Mouse (Mus musculus): ENCODE data around the gene Myh3. TPM values are rescaled to one million over a fixed set of nuclear protein-coding genes. Genes with fewer than 3 reads are reported as not detected.

The Myh3 gene
- 0.17 and 0.23 TPM in 2 replicates for polyA plus RNA-seq (2014; fragmentation: Nextera tagmentation; extraction: Ambion mirVana)

DNA sequence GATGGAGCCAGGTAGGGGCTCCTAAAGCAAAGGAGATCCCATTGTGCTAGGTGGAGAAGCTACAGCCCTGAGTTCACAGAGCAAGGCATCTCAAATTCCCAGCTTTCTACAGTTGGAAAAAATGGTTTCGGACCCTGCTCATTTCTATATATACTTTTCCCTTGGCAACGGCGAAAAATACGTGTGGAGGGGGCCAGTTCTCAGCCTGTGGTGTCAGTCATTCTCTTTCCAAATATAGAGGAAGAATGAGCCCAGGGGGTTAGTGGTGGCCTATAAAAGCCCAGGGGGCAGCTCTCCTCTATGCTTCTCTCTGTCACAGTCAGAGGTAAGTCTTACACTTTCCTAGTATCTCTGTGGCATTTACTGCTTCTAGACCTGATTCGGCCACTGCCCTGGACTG, at the start of gene Myh3:
TSS of gene Myh3 (plus strand) at position 301 of the 400 bp plus-strand sequence.
- ATAC-seq (ENCODE audit: low FRiP score) (no peak), DNase-seq (ENCODE audit: low spot score) (no peak)
- Histone ChIP-seq H3K36me3 (replicated peaks; ENCODE audit: control insufficient read depth, insufficient read depth) (no peaks in the 10 kb centered on the region), H3K27ac (no peak within 1 kb of the TSS), H3K27me3 (ENCODE audit: control insufficient read depth, insufficient read depth, low read length) (no peaks in the 10 kb centered on the region), H3K9me3 (ENCODE audit: control insufficient read depth, low read length) (no peaks in the 10 kb centered on the region), H3K4me1 (replicated peaks; ENCODE audit: control insufficient read depth, insufficient read depth, low read length) (no peaks in the 10 kb centered on the region), H3K4me3 (replicated peaks; ENCODE audit: low read length) (no peak within 1 kb of the TSS), H3K4me2 (replicated peaks) (no peak within 1 kb of the TSS), H3K9ac (no peak within 1 kb of the TSS)
- 91% methylated on average over 5 of the region's 5 CpGs for WGBS

- Histone ChIP-seq H3K27me3 (ENCODE audit: control insufficient read depth, insufficient read depth, low read length) (no peaks in the 10 kb centered on the region), H3K4me3 (replicated peaks; ENCODE audit: low read length) (no peak overlapping the region), H3K4me1 (replicated peaks; ENCODE audit: control insufficient read depth, insufficient read depth, low read length) (no peaks in the 10 kb centered on the region), H3K9me3 (ENCODE audit: control insufficient read depth, low read length) (no peaks in the 10 kb centered on the region), H3K27ac (no peak overlapping the region), H3K36me3 (replicated peaks; ENCODE audit: control insufficient read depth, insufficient read depth) (no peaks in the 10 kb centered on the region), H3K9ac (no peak overlapping the region), H3K4me2 (replicated peaks) (no peak overlapping the region)
- WGBS, result 61% methylated on average over 16 of the region's 16 CpGs
- DNase-seq (ENCODE audit: low spot score), result no peak
- no peak for ATAC-seq (ENCODE audit: low FRiP score)
These were observed 47.0 kb upstream of the Myh3 start for GRCm38 (mm10) chr11:67030904-67031602.

DNA sequence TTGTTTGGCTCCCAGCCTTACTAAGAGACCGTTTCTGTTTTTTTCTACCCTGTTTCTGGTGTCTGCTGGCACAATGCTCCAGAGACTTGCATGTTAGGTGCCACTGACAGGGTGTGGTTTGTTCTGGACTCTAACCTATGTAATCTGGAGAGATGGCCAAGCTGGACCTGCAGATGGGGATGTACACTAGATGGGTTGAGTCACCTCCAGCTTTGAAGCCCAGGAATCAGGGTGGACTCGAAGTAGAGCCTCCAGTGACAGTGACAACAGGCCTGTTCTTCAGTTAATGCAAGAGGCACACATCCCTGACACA, 46.5 kb upstream of the Myh3 start:
- ATAC-seq (ENCODE audit: low FRiP score) (no peak), DNase-seq (ENCODE audit: low spot score) (no peak)
- peaks cover 3% of the 10 kb centered on the region; the same call in 1 of the 2 replicates for H3K36me3 ChIP-seq (replicated peaks; ENCODE audit: control insufficient read depth, insufficient read depth)
- no peaks in the 10 kb centered on the region for H3K27me3 ChIP-seq (ENCODE audit: control insufficient read depth, insufficient read depth, low read length)
- H3K4me1 ChIP-seq (replicated peaks; ENCODE audit: control insufficient read depth, insufficient read depth, low read length), result no peaks in the 10 kb centered on the region
- H3K4me2 ChIP-seq (replicated peaks), result no peak overlapping the region
- H3K4me3 ChIP-seq (replicated peaks; ENCODE audit: low read length), result no peak overlapping the region
- WGBS, result 77% methylated on average over 2 of the region's 2 CpGs
- H3K9me3 ChIP-seq (ENCODE audit: control insufficient read depth, low read length), result no peaks in the 10 kb centered on the region
- H3K9ac ChIP-seq, result no peak overlapping the region
- no peak overlapping the region for H3K27ac ChIP-seq

DNA sequence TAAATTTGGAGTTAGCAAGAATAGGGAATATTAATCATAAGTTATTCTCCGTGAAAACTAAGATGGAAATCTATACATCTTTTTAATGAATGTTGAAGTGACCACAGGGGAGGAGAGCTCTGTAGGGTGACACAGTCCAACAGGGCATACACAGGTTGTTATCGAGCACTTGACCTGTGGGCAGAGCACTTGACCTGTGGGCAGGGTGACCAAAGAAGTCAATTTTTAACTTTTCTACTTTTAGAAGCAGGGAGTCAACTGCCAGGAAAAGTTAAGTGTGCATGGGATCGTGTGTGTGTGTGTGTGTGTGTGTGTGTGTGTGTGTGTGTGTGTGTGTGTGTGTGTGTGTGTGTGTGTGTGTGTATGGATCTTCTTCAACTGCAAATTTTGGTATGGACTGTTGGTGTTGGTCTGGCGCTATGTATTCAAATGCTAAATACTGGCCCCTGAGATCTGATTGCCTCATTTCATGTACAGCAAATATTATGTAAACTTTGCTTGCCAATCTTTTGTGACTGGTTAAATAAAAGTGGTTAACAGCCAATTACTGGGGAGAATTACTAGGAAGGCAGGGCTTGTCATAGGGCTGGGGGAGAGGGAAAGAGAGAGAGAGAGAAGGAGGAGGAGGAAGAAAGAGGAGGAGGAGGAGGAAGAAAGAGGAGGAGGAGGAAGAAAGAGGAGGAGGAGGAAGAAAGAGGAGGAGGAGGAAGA, 43.2 kb upstream of the Myh3 start:
- no peak overlapping the region for H3K4me3 ChIP-seq (replicated peaks; ENCODE audit: low read length)
- ATAC-seq (ENCODE audit: low FRiP score) (no peak), DNase-seq (ENCODE audit: low spot score) (no peak)
- no peaks in the 10 kb centered on the region for H3K9me3 ChIP-seq (ENCODE audit: control insufficient read depth, low read length)
- no peak overlapping the region for H3K9ac ChIP-seq
- H3K4me2 ChIP-seq (replicated peaks), result no peak overlapping the region
- no peaks in the 10 kb centered on the region for H3K4me1 ChIP-seq (replicated peaks; ENCODE audit: control insufficient read depth, insufficient read depth, low read length)
- H3K27me3 ChIP-seq (ENCODE audit: control insufficient read depth, insufficient read depth, low read length), result no peaks in the 10 kb centered on the region
- WGBS, result 93% methylated on average over 4 of the region's 4 CpGs
- no peak overlapping the region for H3K27ac ChIP-seq
- peaks cover 29% of the 10 kb centered on the region for H3K36me3 ChIP-seq (replicated peaks; ENCODE audit: control insufficient read depth, insufficient read depth)

- no peak overlapping the region for H3K27ac ChIP-seq
- ATAC-seq (ENCODE audit: low FRiP score), result no peak
- no peak overlapping the region for H3K4me3 ChIP-seq (replicated peaks; ENCODE audit: low read length)
- no peak for DNase-seq (ENCODE audit: low spot score)
- 92% methylated on average over 6 of the region's 6 CpGs for WGBS
- no peak overlapping the region for H3K9ac ChIP-seq
- H3K9me3 ChIP-seq (ENCODE audit: control insufficient read depth, low read length), result no peaks in the 10 kb centered on the region
- peaks cover 42% of the 10 kb centered on the region for H3K36me3 ChIP-seq (replicated peaks; ENCODE audit: control insufficient read depth, insufficient read depth)
- H3K27me3 ChIP-seq (ENCODE audit: control insufficient read depth, insufficient read depth, low read length), result no peaks in the 10 kb centered on the region
- no peaks in the 10 kb centered on the region for H3K4me1 ChIP-seq (replicated peaks; ENCODE audit: control insufficient read depth, insufficient read depth, low read length)
- H3K4me2 ChIP-seq (replicated peaks), result no peak overlapping the region
These were observed 41.9 kb upstream of the Myh3 start for GRCm38 (mm10) chr11:67036229-67036628.

DNA sequence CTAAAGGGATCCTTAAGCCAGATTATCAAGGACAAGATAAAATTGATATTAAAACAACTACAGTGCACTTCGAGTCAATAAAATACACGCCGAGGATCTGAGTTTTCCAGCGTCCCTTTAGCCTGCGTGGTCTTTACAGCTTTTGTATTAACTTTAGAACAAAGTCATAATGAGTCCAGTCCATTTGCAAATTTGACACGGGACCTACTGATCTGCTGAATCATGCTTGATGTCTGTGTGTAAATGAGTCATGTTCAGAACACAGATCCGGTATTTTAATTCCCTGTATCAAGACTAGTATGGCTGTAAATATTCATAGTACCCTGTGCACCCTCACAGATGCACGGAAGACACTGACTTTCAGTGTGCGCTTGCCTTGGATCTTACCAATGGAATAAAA, 41.2 kb upstream of the Myh3 start:
- Histone ChIP-seq H3K4me1 (replicated peaks; ENCODE audit: control insufficient read depth, insufficient read depth, low read length) (no peaks in the 10 kb centered on the region), H3K9me3 (ENCODE audit: control insufficient read depth, low read length) (no peaks in the 10 kb centered on the region), H3K4me3 (replicated peaks; ENCODE audit: low read length) (no peak overlapping the region), H3K27me3 (ENCODE audit: control insufficient read depth, insufficient read depth, low read length) (no peaks in the 10 kb centered on the region), H3K4me2 (replicated peaks) (no peak overlapping the region), H3K27ac (no peak overlapping the region), H3K36me3 (replicated peaks; ENCODE audit: control insufficient read depth, insufficient read depth) (peaks cover 49% of the 10 kb centered on the region), H3K9ac (no peak overlapping the region)
- 96% methylated on average over 9 of the region's 9 CpGs for WGBS
- ATAC-seq (ENCODE audit: low FRiP score), result no peak
- no peak for DNase-seq (ENCODE audit: low spot score)

- no peak overlapping the region for H3K4me2 ChIP-seq (replicated peaks)
- H3K9ac ChIP-seq, result no peak overlapping the region
- 91% methylated on average over 3 of the region's 3 CpGs for WGBS
- no peak overlapping the region for H3K4me3 ChIP-seq (replicated peaks; ENCODE audit: low read length)
- H3K36me3 ChIP-seq (replicated peaks; ENCODE audit: control insufficient read depth, insufficient read depth), result peaks cover 63% of the 10 kb centered on the region
- H3K27ac ChIP-seq, result no peak overlapping the region
- ATAC-seq (ENCODE audit: low FRiP score), result no peak
- no peaks in the 10 kb centered on the region for H3K27me3 ChIP-seq (ENCODE audit: control insufficient read depth, insufficient read depth, low read length)
- no peaks in the 10 kb centered on the region for H3K9me3 ChIP-seq (ENCODE audit: control insufficient read depth, low read length)
- no peaks in the 10 kb centered on the region for H3K4me1 ChIP-seq (replicated peaks; ENCODE audit: control insufficient read depth, insufficient read depth, low read length)
- DNase-seq (ENCODE audit: low spot score), result no peak
These were observed 38.3 kb upstream of the Myh3 start for GRCm38 (mm10) chr11:67039799-67040198.

DNA sequence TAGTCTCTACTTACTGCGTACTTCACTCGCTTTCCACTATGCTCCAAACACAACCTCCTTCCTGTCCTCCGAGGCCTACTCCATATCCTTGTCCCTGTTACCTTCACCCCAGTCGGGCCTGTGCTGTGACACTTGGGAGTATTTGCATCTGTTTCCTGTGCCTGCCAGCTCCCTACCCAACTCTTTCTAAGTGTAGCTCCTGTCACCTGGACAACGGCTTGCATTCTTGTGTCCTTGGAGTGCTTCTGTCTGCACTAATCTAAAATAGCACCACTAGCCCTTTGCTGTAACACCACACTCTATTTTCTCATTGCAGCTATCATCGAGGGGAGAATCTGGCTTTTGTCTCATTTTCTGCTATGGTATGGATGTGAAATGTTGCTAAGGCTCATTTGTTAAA, 37.6 kb upstream of the Myh3 start:
- no peak overlapping the region for H3K27ac ChIP-seq
- DNase-seq (ENCODE audit: low spot score) (no peak), ATAC-seq (ENCODE audit: low FRiP score) (no peak)
- H3K36me3 ChIP-seq (replicated peaks; ENCODE audit: control insufficient read depth, insufficient read depth), result peaks cover 69% of the 10 kb centered on the region
- no peak overlapping the region for H3K9ac ChIP-seq
- H3K9me3 ChIP-seq (ENCODE audit: control insufficient read depth, low read length), result no peaks in the 10 kb centered on the region
- no peaks in the 10 kb centered on the region for H3K27me3 ChIP-seq (ENCODE audit: control insufficient read depth, insufficient read depth, low read length)
- H3K4me1 ChIP-seq (replicated peaks; ENCODE audit: control insufficient read depth, insufficient read depth, low read length), result no peaks in the 10 kb centered on the region
- no peak overlapping the region for H3K4me3 ChIP-seq (replicated peaks; ENCODE audit: low read length)
- 96% methylated on average over 6 of the region's 6 CpGs for WGBS
- H3K4me2 ChIP-seq (replicated peaks), result no peak overlapping the region

DNA sequence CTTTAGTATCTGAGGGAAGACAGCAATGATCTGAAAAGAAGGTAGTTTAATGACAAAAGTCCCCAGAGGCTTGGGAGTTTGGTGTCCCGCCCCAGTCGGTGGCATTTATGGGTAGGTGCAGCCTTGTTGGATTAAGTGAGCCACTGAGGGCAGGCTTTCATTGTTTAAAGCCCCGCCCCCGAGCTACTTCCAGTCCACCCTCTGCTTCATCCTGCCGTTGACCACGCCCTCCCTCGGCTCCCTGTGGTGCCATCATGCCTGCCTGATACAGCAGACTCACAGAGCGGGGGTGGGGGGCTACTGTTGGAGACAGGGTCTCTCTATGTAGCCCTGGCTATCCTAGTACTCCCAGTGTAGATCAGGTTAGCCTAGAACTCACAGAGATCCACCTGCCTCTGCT, 35.1 kb upstream of the Myh3 start:
- no peak for DNase-seq (ENCODE audit: low spot score)

More for the DNA sequence above, 35.1 kb upstream of the Myh3 start:
- Histone ChIP-seq H3K4me3 (replicated peaks; ENCODE audit: low read length) (no peak overlapping the region), H3K9ac (no peak overlapping the region), H3K36me3 (replicated peaks; ENCODE audit: control insufficient read depth, insufficient read depth) (peaks cover 61% of the 10 kb centered on the region), H3K27ac (no peak overlapping the region), H3K4me1 (replicated peaks; ENCODE audit: control insufficient read depth, insufficient read depth, low read length) (no peaks in the 10 kb centered on the region), H3K4me2 (replicated peaks) (no peak overlapping the region), H3K9me3 (ENCODE audit: control insufficient read depth, low read length) (no peaks in the 10 kb centered on the region), H3K27me3 (ENCODE audit: control insufficient read depth, insufficient read depth, low read length) (no peaks in the 10 kb centered on the region)
- WGBS, result 34% methylated on average over 8 of the region's 8 CpGs
- ATAC-seq (ENCODE audit: low FRiP score), result no peak

All from hindbrain, embryonic 14.5 days (tissue).